Mouse (Mus musculus): ENCODE data around the gene Cdc42.

The Cdc42 gene

GRCm38 (mm10) chr4:137316027-137316770 is 41.3 kb downstream of the Cdc42 start:
- in situ Hi-C loops (cut with MboI, MseI) = loop anchor here (10.0 kb wide), 1 partner anchor 239 kb away; no protein-coding TSS in a partner anchor

- in situ Hi-C loops (cut with MboI, MseI) = loop anchor here (10.0 kb wide), 1 partner anchor 240 kb away; no protein-coding TSS in a partner anchor
Measured at GRCm38 (mm10) chr4:137315061-137315460, 42.5 kb downstream of the Cdc42 start.

- in situ Hi-C loops (cut with MboI, MseI) = loop anchor here (5.0 to 10.0 kb wide), 2 partner anchors 83 to 240 kb away; no protein-coding TSS in a partner anchor
Measured at GRCm38 (mm10) chr4:137314561-137314960, 43.0 kb downstream of the Cdc42 start.

GRCm38 (mm10) chr4:137313511-137313910 is 44.0 kb downstream of the Cdc42 start:
- in situ Hi-C loops (cut with MboI, MseI) = loop anchor here (5.0 to 10.0 kb wide), 2 partner anchors 84 to 241 kb away; no protein-coding TSS in a partner anchor

GRCm38 (mm10) chr4:137308377-137308776 is 49.1 kb downstream of the Cdc42 start:
- in situ Hi-C loops (cut with MboI, MseI) = no loop called here

GRCm38 (mm10) chr4:137306991-137307706 is 50.4 kb downstream of the Cdc42 start:
- in situ Hi-C loops (cut with MboI, MseI) = no loop called here

- in situ Hi-C loops (cut with MboI, MseI) = no loop called here
Measured at GRCm38 (mm10) chr4:137306577-137306888, 51.0 kb downstream of the Cdc42 start.

GRCm38 (mm10) chr4:137305831-137306576 is 51.5 kb downstream of the Cdc42 start:
- in situ Hi-C loops (cut with MboI, MseI) = no loop called here

- in situ Hi-C loops (cut with MboI, MseI) = no loop called here
Measured at GRCm38 (mm10) chr4:137305066-137305465, 52.5 kb downstream of the Cdc42 start.

GRCm38 (mm10) chr4:137304106-137304505 is 53.4 kb downstream of the Cdc42 start:
- in situ Hi-C loops (cut with MboI, MseI) = no loop called here

GRCm38 (mm10) chr4:137301635-137302034 is 55.9 kb downstream of the Cdc42 start:
- in situ Hi-C loops (cut with MboI, MseI) = no loop called here

GRCm38 (mm10) chr4:137300227-137300626 is 57.3 kb downstream of the Cdc42 start:
- in situ Hi-C loops (cut with MboI, MseI) = no loop called here

GRCm38 (mm10) chr4:137298406-137298805 is 59.1 kb downstream of the Cdc42 start:
- in situ Hi-C loops (cut with MboI, MseI) = no loop called here

- in situ Hi-C loops (cut with MboI, MseI) = no loop called here
Measured at GRCm38 (mm10) chr4:137297611-137298010, 59.9 kb downstream of the Cdc42 start.

- in situ Hi-C loops (cut with MboI, MseI) = loop anchor here (5.0 kb wide), 1 partner anchor 218 kb away; no protein-coding TSS in a partner anchor
Measured at GRCm38 (mm10) chr4:137294951-137295350, 62.6 kb downstream of the Cdc42 start.

- in situ Hi-C loops (cut with MboI, MseI) = loop anchor here (5.0 kb wide), 1 partner anchor 217 kb away; no protein-coding TSS in a partner anchor
Measured at GRCm38 (mm10) chr4:137294474-137294873, 63.0 kb downstream of the Cdc42 start.

- in situ Hi-C loops (cut with MboI, MseI) = loop anchor here (5.0 kb wide), 1 partner anchor 217 kb away; no protein-coding TSS in a partner anchor
Measured at GRCm38 (mm10) chr4:137294032-137294431, 63.5 kb downstream of the Cdc42 start.

GRCm38 (mm10) chr4:137292625-137293024 is 64.9 kb downstream of the Cdc42 start:
- in situ Hi-C loops (cut with MboI, MseI) = loop anchor here (5.0 kb wide), 1 partner anchor 215 kb away; no protein-coding TSS in a partner anchor

GRCm38 (mm10) chr4:137290250-137290649 is 67.3 kb downstream of the Cdc42 start:
- in situ Hi-C loops (cut with MboI, MseI) = loop anchor here (5.0 kb wide), 1 partner anchor 213 kb away; no protein-coding TSS in a partner anchor

- in situ Hi-C loops (cut with MboI, MseI) = loop anchor here (5.0 kb wide), 2 partner anchors 122 to 212 kb away; no protein-coding TSS in a partner anchor
Measured at GRCm38 (mm10) chr4:137289701-137290100, 67.8 kb downstream of the Cdc42 start.

- in situ Hi-C loops (cut with MboI, MseI) = loop anchor here (5.0 kb wide), 1 partner anchor 121 kb away; no protein-coding TSS in a partner anchor
Measured at GRCm38 (mm10) chr4:137287818-137288217, 69.7 kb downstream of the Cdc42 start.

Data from regulatory T cell (primary cell).